Mouse (Mus musculus) neural tube, embryonic 15.5 days (tissue): Measurements from ENCODE around the gene Tango2. TPM values are rescaled to one million over a fixed set of nuclear protein-coding genes. Genes with fewer than 3 reads are reported as not detected.
A peak's percentile ranks its signal among the peaks of the same experiment; 100 is the strongest.

Source experiments
- microRNA counts: library from miRNA; unstranded; fragments of <30 nt; microRNA quantifications from one replicate; lab custom pipeline; 2016
- microRNA-seq: library from miRNA; unstranded; fragments of <30 nt; microRNA quantifications from one replicate; pipeline ENCODE4, GENCODE M21; 2017
- polyA plus RNA-seq: library from polyadenylated mRNA; unstranded; fragments of >200 nt; fragmentation: Nextera tagmentation; extraction: Ambion mirVana; gene quantifications from 2 replicates; pipeline ENCODE4 v1.2.1, GENCODE M21; 2015

Gene Tango2
- polyA plus RNA-seq, 1 experiment from 2014 or later = 115 TPM

MicroRNA genes within 50 kb of the gene (microRNA counts, 519-probe panel; counts per million panel counts)
- microRNA mmu-miR-1306 (lab: Ali Mortazavi, UCI) (1,767 counts per million, percentile 29 among the panel's probes with 10 or more counts), microRNA mmu-miR-185 (lab: Ali Mortazavi, UCI) (2,780 counts per million, percentile 65 among the panel's probes with 10 or more counts)

Small RNA genes within 50 kb of the gene (microRNA-seq; reads per million reads assigned to microRNA genes)
- not detected for gene Gm24572
- not detected for gene Gm26219
- 103 reads per million, percentile 53 among the genes with 10 or more reads in this experiment for gene Mir1306
- gene Mir185 = 315 reads per million, percentile 68 among the genes with 10 or more reads in this experiment

Other genes with a start within 250 kb of the Tango2 start
- gene Rtn4r, start 220.5 kb downstream of the Tango2 start, polyA plus RNA-seq = 26.5 and 28.7 TPM in 2 replicates
- gene Ccdc188, start 130.2 kb downstream of the Tango2 start, polyA plus RNA-seq = not detected in 2 replicates
- 16.9 and 19.2 TPM in 2 replicates for gene Zdhhc8, start 113.0 kb downstream of the Tango2 start, polyA plus RNA-seq
- gene Trmt2a, start 99.4 kb downstream of the Tango2 start, polyA plus RNA-seq = 96.4 and 97.1 TPM in 2 replicates
- 364 and 412 TPM in 2 replicates for gene Ranbp1, start 99.4 kb downstream of the Tango2 start, polyA plus RNA-seq
- 1.4 and 5.4 TPM in 2 replicates for gene Gm49776, start 89.8 kb downstream of the Tango2 start, polyA plus RNA-seq
- 28.0 and 30.0 TPM in 2 replicates for gene Dgcr8, start 58.9 kb downstream of the Tango2 start, polyA plus RNA-seq
- 71.2 and 72.5 TPM in 2 replicates for gene Arvcf, start 79 bp upstream of the Tango2 start, polyA plus RNA-seq
- 28.3 and 30.9 TPM in 2 replicates for gene Txnrd2, start 78.3 kb upstream of the Tango2 start, polyA plus RNA-seq
- 117 and 128 TPM in 2 replicates for gene Comt, start 78.7 kb upstream of the Tango2 start, polyA plus RNA-seq
- 16.1 and 18.8 TPM in 2 replicates for gene Gnb1l, start 150.6 kb upstream of the Tango2 start, polyA plus RNA-seq
- gene Rtl10, start 150.8 kb upstream of the Tango2 start, polyA plus RNA-seq = 3.1 and 4.9 TPM in 2 replicates
- 1.2 and 1.9 TPM in 2 replicates for gene Tbx1, start 242.6 kb upstream of the Tango2 start, polyA plus RNA-seq